Mouse (Mus musculus): ENCODE data around the gene Chsy1. TPM values are rescaled to one million over a fixed set of nuclear protein-coding genes. Genes with fewer than 3 reads are reported as not detected.

The Chsy1 gene
- total RNA-seq, 2 experiments from 2014 or later, result 4.1 to 4.2 TPM

DNA sequence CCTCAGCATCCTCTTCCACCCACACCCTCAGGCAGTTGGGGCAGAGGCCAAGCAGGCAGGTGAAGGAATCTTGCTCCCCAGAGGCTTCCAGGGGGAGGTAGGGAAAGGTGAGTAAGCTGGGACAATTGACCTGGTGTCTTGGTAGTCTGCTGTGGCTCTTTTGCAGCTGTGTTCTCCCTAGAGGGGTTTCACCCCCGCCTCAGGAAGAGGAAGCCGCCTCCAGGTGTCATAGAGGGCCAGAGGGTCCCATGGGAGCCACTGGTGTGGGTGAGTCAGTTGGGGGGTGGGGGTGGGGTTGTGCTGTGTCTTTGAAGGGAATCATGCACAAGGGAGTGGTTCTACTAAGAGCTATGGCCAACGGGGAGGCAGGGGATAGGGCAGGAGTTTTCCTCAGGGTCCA, 85.2 kb downstream of the Chsy1 start:
- no peak for DNase-seq
- Histone ChIP-seq H3K4me3 (no peak overlapping the region), H3K27ac (no peak overlapping the region)
- intact Hi-C loops (cut with DNase I), result no loop called here
- no peak for TF ChIP-seq CTCF (IDR thresholded peaks at IDR 0.05)

- TF ChIP-seq CTCF (IDR thresholded peaks at IDR 0.05), result no peak
- Histone ChIP-seq H3K27ac (no peak overlapping the region), H3K4me3 (no peak overlapping the region)
- intact Hi-C loops (cut with DNase I), result no loop called here
- DNase-seq, result no peak
Measured at GRCm38 (mm10) chr7:66195881-66196280, 86.6 kb downstream of the Chsy1 start.

DNA sequence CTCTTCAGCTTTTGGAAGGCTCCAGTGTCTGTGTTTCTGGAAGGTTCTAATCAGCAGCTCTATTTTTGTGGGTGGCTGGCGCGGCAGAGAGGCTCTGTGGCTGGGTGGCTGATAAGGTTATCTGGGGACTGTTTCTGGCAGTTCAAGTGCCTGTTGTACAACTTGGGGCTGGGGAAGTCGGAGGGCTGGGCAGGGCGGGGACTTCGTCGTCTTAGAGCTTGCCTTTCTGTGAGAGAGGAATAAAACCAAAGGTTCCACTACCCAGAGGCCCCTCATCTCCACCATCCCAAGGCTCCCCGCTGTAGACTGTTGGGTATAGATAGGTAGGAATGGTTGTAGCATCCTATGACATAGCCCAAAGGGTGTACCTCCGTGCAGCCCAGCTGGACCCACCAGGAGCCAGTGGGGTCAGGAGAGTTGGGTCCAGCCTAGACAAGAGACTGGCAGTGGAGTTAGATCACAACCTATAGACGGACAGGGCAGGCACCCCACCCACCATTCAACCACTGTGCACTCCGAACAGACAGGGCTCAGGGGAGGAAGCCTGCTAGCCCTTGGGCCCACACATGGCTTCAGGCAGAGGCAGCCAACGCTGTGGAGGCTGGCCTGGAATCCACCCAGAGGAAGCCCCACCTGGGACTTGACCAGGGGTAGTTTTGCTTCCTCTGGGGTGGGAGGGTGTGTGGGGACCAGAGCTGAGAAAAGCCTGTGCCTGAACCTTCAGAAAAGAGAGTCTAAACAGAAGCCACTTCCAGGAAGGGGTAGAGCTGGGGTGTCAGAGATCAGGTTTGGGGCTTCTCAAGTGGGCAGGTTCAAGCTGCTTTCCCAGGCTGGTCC, 87.5 kb downstream of the Chsy1 start:
- no peak overlapping the region for H3K27ac ChIP-seq
- intact Hi-C loops (cut with DNase I), result no loop called here

DNA sequence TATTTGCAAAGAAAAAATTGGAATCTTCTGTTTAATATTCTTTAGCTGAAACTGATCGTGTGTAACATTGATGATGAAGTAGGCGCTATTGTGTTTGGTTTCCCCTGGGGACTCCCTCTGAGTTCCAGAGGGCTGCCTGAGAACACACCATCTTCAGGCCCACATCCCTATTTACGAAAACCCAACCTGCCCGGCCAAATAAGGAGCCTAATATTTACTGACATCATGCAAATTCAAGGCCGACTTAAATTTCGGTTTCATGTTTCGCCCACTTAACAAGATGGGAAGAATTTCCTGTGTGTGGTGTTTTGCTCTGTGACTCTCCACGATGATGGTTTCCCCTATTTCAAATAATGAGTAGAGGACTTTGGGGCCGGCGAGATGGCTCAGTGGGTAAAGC, 89.1 kb downstream of the Chsy1 start:
- DNase-seq, result no peak
- no peak overlapping the region for H3K4me3 ChIP-seq
- no peak for TF ChIP-seq CTCF (IDR thresholded peaks at IDR 0.05)
- H3K27ac ChIP-seq, result no peak overlapping the region
- intact Hi-C loops (cut with DNase I), result no loop called here

More for the DNA sequence above, 87.5 kb downstream of the Chsy1 start:
- no peak for TF ChIP-seq CTCF (IDR thresholded peaks at IDR 0.05)
- peak; percentile 45 for DNase-seq
- no peak overlapping the region for H3K4me3 ChIP-seq

DNA sequence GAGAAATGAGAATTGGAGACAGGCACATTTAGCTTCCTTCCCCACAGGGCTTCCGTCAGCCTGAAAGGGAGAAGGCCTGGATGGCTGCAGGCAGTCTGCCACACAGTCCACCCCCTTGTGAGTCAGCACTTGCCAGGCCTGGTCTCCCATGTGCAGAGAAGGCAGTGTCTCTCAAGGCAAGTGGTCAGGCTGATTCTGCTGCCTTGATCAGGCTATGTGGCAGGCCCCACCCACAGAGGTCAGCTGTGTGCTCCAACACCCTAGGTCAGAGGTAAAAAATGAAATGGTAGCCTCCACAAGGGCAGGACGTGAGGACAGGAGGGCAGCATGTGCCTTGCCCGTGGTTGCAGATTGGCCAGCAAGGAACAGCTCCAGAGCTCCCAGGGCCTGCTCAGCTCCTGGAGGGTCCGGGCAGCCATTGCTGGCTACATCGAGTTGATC, 90.1 kb downstream of the Chsy1 start:
- intact Hi-C loops (cut with DNase I), result no loop called here
- peak overlapping the region; percentile 51 for H3K27ac ChIP-seq
- H3K4me3 ChIP-seq, result no peak overlapping the region
- no peak for TF ChIP-seq CTCF (IDR thresholded peaks at IDR 0.05)
- peak; percentile 74 for DNase-seq

- TF ChIP-seq CTCF (IDR thresholded peaks at IDR 0.05), result no peak
- Histone ChIP-seq H3K27ac (no peak overlapping the region), H3K4me3 (no peak overlapping the region)
- intact Hi-C loops (cut with DNase I), result no loop called here
- no peak for DNase-seq
Measured at GRCm38 (mm10) chr7:66200383-66200782, 91.1 kb downstream of the Chsy1 start.

DNA sequence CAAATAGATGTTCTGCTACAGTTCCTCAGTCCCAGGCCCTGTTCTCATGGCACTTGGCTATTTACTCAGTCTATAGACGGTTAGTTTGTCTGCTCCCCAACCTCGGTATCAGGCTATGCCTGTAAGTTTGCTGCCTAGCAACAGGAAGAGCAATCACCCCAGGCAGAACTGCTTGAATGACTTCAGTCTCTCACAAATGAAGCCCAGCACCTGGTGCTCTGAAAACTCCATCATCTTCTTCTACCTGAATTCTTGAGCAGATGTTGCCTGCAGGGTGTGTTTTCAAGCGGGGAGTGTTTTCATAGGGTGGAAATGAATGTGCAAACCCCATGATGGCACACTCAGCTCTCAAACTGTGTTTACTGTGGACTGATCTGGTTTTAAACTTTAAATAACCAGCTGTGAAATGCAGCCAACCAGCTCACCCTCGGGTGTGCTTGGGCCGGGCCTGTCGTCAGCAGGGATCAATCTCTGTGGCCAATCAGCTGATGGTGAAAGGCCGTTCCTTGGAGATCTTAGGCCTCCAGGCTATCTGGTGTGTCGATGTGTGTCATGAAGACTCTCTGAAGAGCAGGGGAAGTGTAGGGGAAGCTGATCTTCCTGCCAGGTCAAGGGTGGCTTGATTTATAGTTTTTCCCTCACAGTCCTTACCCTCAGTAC, 91.6 kb downstream of the Chsy1 start:
- no peak overlapping the region for H3K4me3 ChIP-seq
- TF ChIP-seq CTCF (IDR thresholded peaks at IDR 0.05), result no peak
- H3K27ac ChIP-seq, result no peak overlapping the region
- DNase-seq, result no peak
- intact Hi-C loops (cut with DNase I), result no loop called here

DNA sequence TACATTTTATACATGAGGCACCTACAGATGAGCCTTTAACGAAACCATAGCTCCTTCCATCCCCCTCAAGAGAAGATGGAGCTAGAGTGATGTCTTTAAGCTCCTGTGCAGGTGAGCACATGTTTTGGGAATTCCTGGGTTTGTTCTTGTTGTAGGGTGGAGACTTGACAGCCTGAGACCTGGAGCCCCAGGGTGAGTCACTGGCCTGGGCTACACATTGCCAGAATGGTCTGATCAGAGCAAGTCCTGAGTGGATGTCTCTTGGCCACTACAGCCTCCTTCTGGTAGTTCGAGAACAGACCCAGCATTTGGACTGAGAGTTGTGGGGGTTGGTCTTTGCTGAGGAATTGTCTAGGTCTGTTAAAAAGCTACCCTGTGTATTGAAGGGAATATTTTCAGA, 92.3 kb downstream of the Chsy1 start:
- H3K4me3 ChIP-seq, result no peak overlapping the region
- intact Hi-C loops (cut with DNase I), result no loop called here
- no peak overlapping the region for H3K27ac ChIP-seq
- no peak for TF ChIP-seq CTCF (IDR thresholded peaks at IDR 0.05)
- no peak for DNase-seq

- no peak for TF ChIP-seq CTCF (IDR thresholded peaks at IDR 0.05)
- DNase-seq, result no peak
- intact Hi-C loops (cut with DNase I), result no loop called here
- Histone ChIP-seq H3K27ac (no peak overlapping the region), H3K4me3 (no peak overlapping the region)
Measured at GRCm38 (mm10) chr7:66209920-66210319, 100.6 kb downstream of the Chsy1 start.

- TF ChIP-seq CTCF (IDR thresholded peaks at IDR 0.05), result no peak
- Histone ChIP-seq H3K27ac (no peak overlapping the region), H3K4me3 (no peak overlapping the region)
- intact Hi-C loops (cut with DNase I), result no loop called here
- DNase-seq, result no peak
Measured at GRCm38 (mm10) chr7:66212887-66213286, 103.6 kb downstream of the Chsy1 start.

DNA sequence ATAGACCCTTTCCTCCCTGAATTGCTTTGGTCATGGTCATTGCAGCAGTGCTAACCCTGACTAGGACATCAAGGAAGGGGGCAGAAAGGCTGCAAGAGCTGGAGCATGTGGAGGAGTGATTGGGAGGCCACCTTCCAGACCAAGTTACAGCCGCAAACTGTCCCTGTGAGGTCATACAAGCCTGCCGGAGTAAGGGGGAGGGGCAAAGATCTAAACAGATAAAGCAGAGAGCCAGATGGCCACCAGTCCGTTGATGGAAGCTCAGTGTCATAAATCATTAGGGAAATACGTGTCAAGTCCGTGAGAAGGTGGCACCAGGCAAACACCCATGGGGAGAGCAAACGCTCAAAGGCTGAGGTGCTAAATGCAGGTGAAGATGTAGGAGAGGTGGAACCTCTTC, 105.2 kb downstream of the Chsy1 start:
- intact Hi-C loops (cut with DNase I), result no loop called here
- no peak for DNase-seq
- no peak overlapping the region for H3K4me3 ChIP-seq
- no peak for TF ChIP-seq CTCF (IDR thresholded peaks at IDR 0.05)
- no peak overlapping the region for H3K27ac ChIP-seq

DNA sequence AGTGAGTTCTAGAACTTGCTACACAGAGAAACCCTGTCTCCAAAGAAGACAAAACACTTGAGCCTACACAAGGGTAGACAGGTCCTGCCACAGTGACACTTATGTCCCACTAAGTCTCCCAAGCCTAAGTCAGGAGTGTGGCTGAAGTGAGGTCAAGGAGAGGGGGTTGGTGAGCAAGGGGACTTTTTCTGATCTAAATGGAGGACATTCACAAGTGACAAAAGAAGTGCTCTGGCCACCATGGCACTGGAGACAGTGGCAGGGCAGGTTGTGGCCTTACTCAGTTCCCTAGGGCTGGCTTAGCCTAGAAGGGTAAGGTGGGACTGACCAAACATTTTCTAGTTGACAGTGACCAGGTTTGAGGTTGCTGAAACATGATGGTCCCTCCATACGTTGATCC, 106.6 kb downstream of the Chsy1 start:
- DNase-seq, result no peak
- intact Hi-C loops (cut with DNase I), result no loop called here
- TF ChIP-seq CTCF (IDR thresholded peaks at IDR 0.05), result no peak
- Histone ChIP-seq H3K4me3 (no peak overlapping the region), H3K27ac (no peak overlapping the region)

- intact Hi-C loops (cut with DNase I), result no loop called here
- H3K27ac ChIP-seq, result no peak overlapping the region
- TF ChIP-seq CTCF (IDR thresholded peaks at IDR 0.05), result no peak
- no peak for DNase-seq
- no peak overlapping the region for H3K4me3 ChIP-seq
Measured at GRCm38 (mm10) chr7:66217011-66217410, 107.7 kb downstream of the Chsy1 start.
